Mouse (Mus musculus): ENCODE results near the gene Car6. TPM values are rescaled to one million over a fixed set of nuclear protein-coding genes. Genes with fewer than 3 reads are reported as not detected.

Gene Car6
- polyA plus RNA-seq, 1 experiment from 2014 or later: 0.27 TPM

DNA sequence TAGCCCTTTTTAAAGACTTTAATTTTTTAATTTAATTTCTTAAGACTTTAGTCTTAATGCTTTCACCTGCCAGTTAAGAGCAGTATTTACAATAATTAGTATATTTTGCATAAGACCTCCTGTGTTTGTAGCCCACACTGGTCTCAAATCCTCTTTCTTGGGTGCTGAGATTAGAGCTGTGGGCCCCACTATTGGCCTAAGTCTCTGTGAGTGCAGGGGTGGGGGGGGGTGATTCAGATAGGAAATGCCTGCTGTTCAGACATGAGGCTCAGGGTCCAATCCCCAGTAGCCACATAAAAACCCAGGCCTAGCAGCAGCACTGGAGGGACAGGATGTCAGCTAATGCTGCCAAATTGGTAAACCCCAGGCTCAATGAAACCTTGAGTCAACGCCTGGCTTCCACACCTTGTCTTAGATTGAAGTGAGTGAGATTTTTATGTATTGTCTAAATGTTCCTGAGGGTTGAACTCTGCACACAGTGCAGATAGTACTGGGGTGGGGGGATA is 39.3 kb upstream of the Car6 start:
- Histone ChIP-seq H3K9ac (replicated peaks; ENCODE audit: low read depth) (no peak overlapping the region), H3K4me3 (ENCODE audit: low read depth, low read length) (no peak overlapping the region), H3K36me3 (ENCODE audit: insufficient read depth, low read length) (peaks cover 29% of the 10 kb centered on the region), H3K27ac (ENCODE audit: low read length) (0 out of 2 replicates have a peak overlapping the region, but pooled peaks have one; percentile 9), H3K27me3 (replicated peaks; ENCODE audit: insufficient read depth, low read length) (no peaks in the 10 kb centered on the region), H3K4me1 (ENCODE audit: insufficient read depth, low read depth, low read length) (peaks cover 15% of the 10 kb centered on the region), H3K9me3 (ENCODE audit: low read length) (no peaks in the 10 kb centered on the region), H3K4me2 (replicated peaks; ENCODE audit: low read depth, low read length) (no peak overlapping the region)
- 53% methylated on average over 1 of the region's 1 CpGs for WGBS
- TF ChIP-seq EP300 (IDR thresholded peaks at IDR 0.05) (no peak), CTCF (IDR thresholded peaks at IDR 0.05) (no peak)
- no peak for DNase-seq (ENCODE audit: low spot score)
- ATAC-seq: no peak

DNA sequence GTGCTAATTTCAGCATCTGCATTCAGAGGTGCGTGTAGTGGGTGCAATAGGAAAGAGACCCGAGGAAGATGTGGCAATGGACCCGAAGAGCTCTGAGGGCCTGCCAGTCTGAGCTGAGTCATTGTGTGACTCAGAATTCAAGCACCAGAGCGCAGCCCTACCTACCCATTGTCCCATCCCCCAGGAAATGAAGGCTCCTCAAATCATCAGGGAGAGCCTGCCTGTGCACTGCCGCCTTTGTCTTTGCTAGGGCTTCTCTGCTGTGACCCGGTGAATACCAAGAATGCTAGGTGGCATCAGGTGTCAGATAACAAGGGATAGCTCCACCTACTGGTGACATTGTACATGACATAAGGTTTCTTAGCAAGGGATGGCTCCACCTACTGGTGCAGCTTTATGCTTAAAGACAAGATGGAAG is 38.8 kb upstream of the Car6 start:
- no peak overlapping the region for H3K4me3 ChIP-seq (ENCODE audit: low read depth, low read length)
- no peak overlapping the region for H3K4me2 ChIP-seq (replicated peaks; ENCODE audit: low read depth, low read length)
- WGBS: 14% methylated on average over 6 of the region's 6 CpGs
- TF ChIP-seq EP300 (IDR thresholded peaks at IDR 0.05): no peak; the same call in 1 of the 2 replicates
- peak; percentile 99 for TF ChIP-seq CTCF (IDR thresholded peaks at IDR 0.05)
- 0 out of 2 replicates have a peak overlapping the region, but pooled peaks have one; percentile 9 for H3K27ac ChIP-seq (ENCODE audit: low read length)
- no peak overlapping the region for H3K9ac ChIP-seq (replicated peaks; ENCODE audit: low read depth)
- peaks cover 15% of the 10 kb centered on the region for H3K4me1 ChIP-seq (ENCODE audit: insufficient read depth, low read depth, low read length)
- peak; percentile 93 for DNase-seq (ENCODE audit: low spot score)
- H3K27me3 ChIP-seq (replicated peaks; ENCODE audit: insufficient read depth, low read length): no peaks in the 10 kb centered on the region
- H3K36me3 ChIP-seq (ENCODE audit: insufficient read depth, low read length): peaks cover 29% of the 10 kb centered on the region
- ATAC-seq: peak; percentile 32
- H3K9me3 ChIP-seq (ENCODE audit: low read length): no peaks in the 10 kb centered on the region

DNA sequence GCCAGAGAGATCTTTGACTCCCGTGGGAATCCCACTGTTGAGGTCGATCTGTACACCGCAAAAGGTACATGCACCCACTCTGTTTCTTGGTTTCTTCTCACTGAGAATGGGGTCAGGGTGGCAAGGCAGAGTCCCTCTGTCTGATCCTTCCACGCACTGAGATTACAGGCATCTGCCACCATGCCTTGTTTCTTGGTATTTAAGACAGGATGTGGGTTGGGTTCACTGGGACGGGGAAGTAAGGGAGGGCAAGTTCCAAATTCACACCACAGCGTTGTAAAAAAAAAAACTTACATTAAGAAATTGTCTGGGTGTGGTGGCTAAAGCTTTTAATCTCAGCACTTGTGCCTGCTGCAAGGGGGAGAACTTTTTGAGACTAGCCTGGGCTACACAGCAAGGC is 38.4 kb upstream of the Car6 start:
- no peak overlapping the region for H3K9ac ChIP-seq (replicated peaks; ENCODE audit: low read depth)
- peak; percentile 32 for DNase-seq (ENCODE audit: low spot score)
- TF ChIP-seq EP300 (IDR thresholded peaks at IDR 0.05) (no peak; the same call in 1 of the 2 replicates), CTCF (IDR thresholded peaks at IDR 0.05) (no peak)

DNA sequence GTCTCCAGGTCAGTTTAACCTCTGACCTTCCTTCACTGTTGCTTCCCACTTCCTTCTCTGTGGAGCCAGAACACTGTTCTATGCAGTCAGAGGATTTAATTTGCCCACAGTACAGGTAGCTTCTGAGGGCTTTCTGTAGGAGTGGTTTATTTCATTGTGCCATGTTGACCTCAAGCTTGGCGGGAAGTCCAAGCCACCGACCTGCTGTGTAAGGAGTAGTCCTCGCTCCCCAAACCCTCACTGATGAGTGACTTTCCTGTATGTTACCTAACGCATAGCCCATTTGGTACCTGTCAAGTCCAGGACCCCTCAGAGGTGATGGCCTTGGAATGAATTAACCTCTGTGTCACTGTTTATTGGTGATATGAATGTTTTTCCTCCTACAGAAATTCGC is 38.0 kb upstream of the Car6 start:
- ATAC-seq (no peak), DNase-seq (ENCODE audit: low spot score) (no peak)
- no peak for TF ChIP-seq CTCF (IDR thresholded peaks at IDR 0.05)
- Histone ChIP-seq H3K4me3 (ENCODE audit: low read depth, low read length) (no peak overlapping the region), H3K27me3 (replicated peaks; ENCODE audit: insufficient read depth, low read length) (no peaks in the 10 kb centered on the region), H3K36me3 (ENCODE audit: insufficient read depth, low read length) (peaks cover 21% of the 10 kb centered on the region; the same call in 1 of the 2 replicates), H3K4me2 (replicated peaks; ENCODE audit: low read depth, low read length) (no peak overlapping the region), H3K9ac (replicated peaks; ENCODE audit: low read depth) (no peak overlapping the region), H3K27ac (ENCODE audit: low read length) (no peak overlapping the region), H3K4me1 (ENCODE audit: insufficient read depth, low read depth, low read length) (peaks cover 15% of the 10 kb centered on the region), H3K9me3 (ENCODE audit: low read length) (no peaks in the 10 kb centered on the region)
- 40% methylated on average over 5 of the region's 5 CpGs for WGBS

More for the DNA sequence above, 38.4 kb upstream of the Car6 start:
- Histone ChIP-seq H3K27me3 (replicated peaks; ENCODE audit: insufficient read depth, low read length) (no peaks in the 10 kb centered on the region), H3K36me3 (ENCODE audit: insufficient read depth, low read length) (peaks cover 25% of the 10 kb centered on the region), H3K27ac (ENCODE audit: low read length) (0 out of 2 replicates have a peak overlapping the region, but pooled peaks have one; percentile 9), H3K9me3 (ENCODE audit: low read length) (no peaks in the 10 kb centered on the region), H3K4me3 (ENCODE audit: low read depth, low read length) (no peak overlapping the region), H3K4me2 (replicated peaks; ENCODE audit: low read depth, low read length) (no peak overlapping the region), H3K4me1 (ENCODE audit: insufficient read depth, low read depth, low read length) (peaks cover 15% of the 10 kb centered on the region)
- 29% methylated on average over 6 of the region's 6 CpGs for WGBS
- ATAC-seq: no peak

DNA sequence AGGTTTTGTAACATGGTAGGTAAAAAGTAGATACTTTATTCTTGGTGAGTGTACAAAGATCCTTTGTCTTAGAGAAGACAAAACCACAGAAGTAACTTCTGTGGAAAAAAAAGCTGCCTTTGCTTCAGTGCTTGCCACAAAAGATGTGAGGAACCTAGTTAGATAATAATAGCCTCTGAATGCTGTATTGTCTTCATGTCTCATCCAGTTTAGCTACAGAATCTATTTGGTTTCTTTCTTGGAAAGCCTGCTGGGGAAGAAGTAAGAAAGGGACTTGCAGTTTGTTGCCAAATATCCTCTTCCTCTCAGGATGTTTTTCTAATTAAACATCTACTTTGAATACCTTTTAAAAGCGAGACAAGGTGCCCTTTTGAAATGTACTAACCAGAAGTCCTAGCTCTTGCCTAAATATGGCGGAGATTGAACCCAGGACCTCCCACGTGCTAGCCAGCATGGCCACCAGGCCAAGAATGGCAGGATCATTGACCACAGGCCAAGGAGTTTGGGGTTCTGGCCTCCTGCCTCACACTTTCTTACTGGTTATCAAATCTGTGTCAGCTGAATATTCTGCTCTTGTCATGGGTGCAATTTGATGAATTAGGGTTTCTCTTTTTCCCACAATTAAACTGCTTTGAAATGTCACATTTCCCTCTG is 37.4 kb upstream of the Car6 start:
- no peaks in the 10 kb centered on the region for H3K27me3 ChIP-seq (replicated peaks; ENCODE audit: insufficient read depth, low read length)
- peaks cover 18% of the 10 kb centered on the region; the same call in 1 of the 2 replicates for H3K36me3 ChIP-seq (ENCODE audit: insufficient read depth, low read length)
- TF ChIP-seq EP300 (IDR thresholded peaks at IDR 0.05) (no peak), CTCF (IDR thresholded peaks at IDR 0.05) (no peak)
- peak overlapping the region; percentile 94 for H3K4me2 ChIP-seq (replicated peaks; ENCODE audit: low read depth, low read length)
- H3K9ac ChIP-seq (replicated peaks; ENCODE audit: low read depth): peak overlapping the region; percentile 70; the same call in 1 of the 2 replicates
- peak overlapping the region; percentile 75; the same call in 1 of the 2 replicates for H3K4me3 ChIP-seq (ENCODE audit: low read depth, low read length)
- H3K27ac ChIP-seq (ENCODE audit: low read length): peak overlapping the region; percentile 94; the same call in 1 of the 2 replicates
- H3K4me1 ChIP-seq (ENCODE audit: insufficient read depth, low read depth, low read length): peaks cover 15% of the 10 kb centered on the region
- ATAC-seq: no peak
- H3K9me3 ChIP-seq (ENCODE audit: low read length): no peaks in the 10 kb centered on the region
- WGBS: 16% methylated on average over 3 of the region's 3 CpGs
- no peak for DNase-seq (ENCODE audit: low spot score)

DNA sequence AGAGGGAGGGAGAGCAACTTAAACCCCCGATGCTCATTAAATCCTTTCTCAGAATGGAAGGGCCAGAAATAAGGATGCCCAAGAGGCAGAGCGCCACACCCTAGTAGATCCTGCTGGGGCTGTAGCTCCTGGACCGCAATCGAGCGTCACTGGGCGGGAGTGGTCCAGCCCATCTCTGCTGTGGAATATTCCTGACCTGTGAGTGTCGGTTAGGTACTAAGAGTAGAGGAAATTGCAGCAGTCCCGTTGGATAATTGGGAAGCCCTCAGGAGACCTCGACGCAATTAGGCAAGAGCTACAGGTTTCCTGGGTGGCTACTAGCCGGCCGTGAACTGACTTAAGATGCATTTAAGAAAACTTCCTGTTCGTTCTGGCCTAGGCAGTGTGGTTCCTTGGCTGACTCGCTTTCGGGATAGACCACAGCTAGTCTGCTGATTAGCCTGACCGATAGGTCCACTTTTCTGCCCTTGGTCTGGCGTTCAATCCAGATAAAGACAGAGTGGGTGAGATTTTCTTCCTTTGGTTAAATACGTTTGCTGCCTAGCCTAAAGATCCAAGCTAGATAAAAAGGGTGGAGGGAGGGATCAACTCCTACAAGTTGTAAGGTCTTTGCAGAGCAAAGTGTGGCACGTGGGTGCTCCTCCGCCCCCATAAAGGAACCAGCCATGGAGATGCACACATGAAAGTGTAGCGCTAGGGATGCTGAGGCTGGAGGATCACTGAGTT is 36.7 kb upstream of the Car6 start:
- Histone ChIP-seq H3K27me3 (replicated peaks; ENCODE audit: insufficient read depth, low read length) (no peaks in the 10 kb centered on the region), H3K4me1 (ENCODE audit: insufficient read depth, low read depth, low read length) (peaks cover 15% of the 10 kb centered on the region), H3K36me3 (ENCODE audit: insufficient read depth, low read length) (peaks cover 17% of the 10 kb centered on the region; the same call in 1 of the 2 replicates), H3K9me3 (ENCODE audit: low read length) (no peaks in the 10 kb centered on the region), H3K4me2 (replicated peaks; ENCODE audit: low read depth, low read length) (peak overlapping the region; percentile 94), H3K4me3 (ENCODE audit: low read depth, low read length) (peak overlapping the region; percentile 75), H3K27ac (ENCODE audit: low read length) (peak overlapping the region; percentile 94), H3K9ac (replicated peaks; ENCODE audit: low read depth) (peak overlapping the region; percentile 70)
- ATAC-seq (no peak), DNase-seq (ENCODE audit: low spot score) (peak; percentile 46)
- TF ChIP-seq EP300 (IDR thresholded peaks at IDR 0.05) (no peak), CTCF (IDR thresholded peaks at IDR 0.05) (no peak)
- under 1% methylated on average over 21 of the region's 21 CpGs for WGBS
